In genomic region chr17:9995321-9995720, GRCm38 (mm10) we compare ENCODE assay signal across 20 mouse cellular contexts.
DNase-seq lines count a peak whose midpoint lies in the region; ATAC-seq and TF ChIP-seq lines count a peak whose summit lies in the region.
"Had no signal": no experiment of that assay in that cellular context is flagged by ENCODE, and none has a peak within 500 bp of the region (broad histone marks: within the 10 kb centered on the region; RNA-seq: fewer than 3 reads in every experiment).

No protein-coding gene starts in this region.

- H3K27me3 ChIP-seq in hindbrain, embryonic 13.5 days = 0 out of 2 replicates have a peak, but pooled peaks cover 3% of the 10 kb centered on the region
- H3K27me3 ChIP-seq in hindbrain, embryonic 14.5 days (ENCODE audit: control insufficient read depth, insufficient read depth, low read length) = no peaks in the 10 kb centered on the region
- H3K27me3 ChIP-seq in cerebellum, adult 2 months (ENCODE audit: control insufficient read depth, insufficient read depth, low read length) = no peaks in the 10 kb centered on the region
- H3K27me3 ChIP-seq: embryonic facial prominence, embryonic 13.5 days; forebrain, embryonic 12.5 days had no signal

- no peak for TF ChIP-seq CTCF in cerebellum, adult 2 months (IDR thresholded peaks at IDR 0.05; ENCODE audit: borderline replicate concordance, insufficient read depth, low read depth, low read length)

- no peaks in the 10 kb centered on the region for H3K4me1 ChIP-seq in hindbrain, embryonic 13.5 days (replicated peaks)
- no peaks in the 10 kb centered on the region for H3K4me1 ChIP-seq in hindbrain, embryonic 14.5 days (replicated peaks; ENCODE audit: control insufficient read depth, insufficient read depth, low read length)
- H3K4me1 ChIP-seq in cerebellum, adult 2 months (ENCODE audit: control insufficient read depth, insufficient read depth, low read length) = no peaks in the 10 kb centered on the region
- H3K4me1 ChIP-seq: embryonic facial prominence, embryonic 13.5 days; forebrain, embryonic 12.5 days had no signal

- H3K36me3 ChIP-seq in hindbrain, embryonic 13.5 days = no peaks in the 10 kb centered on the region
- H3K36me3 ChIP-seq in hindbrain, embryonic 14.5 days (replicated peaks; ENCODE audit: control insufficient read depth, insufficient read depth) = no peaks in the 10 kb centered on the region
- H3K36me3 ChIP-seq: embryonic facial prominence, embryonic 13.5 days; forebrain, embryonic 12.5 days had no signal

- TF ChIP-seq POLR2A in cerebellum, adult 2 months (IDR thresholded peaks at IDR 0.05; ENCODE audit: borderline replicate concordance, insufficient read depth, low read length) = no peak

- ATAC-seq in hindbrain, embryonic 13.5 days (ENCODE audit: low FRiP score) = no peak
- no peak for ATAC-seq in hindbrain, embryonic 14.5 days (ENCODE audit: low FRiP score)
- ATAC-seq: hindbrain, embryonic 16.5 days; inflammation-experienced regulatory T-cells, adult 6 months; intestine, postnatal 0 days had no signal

- DNase-seq in hindbrain, embryonic 14.5 days (ENCODE audit: low spot score) = no peak
- peak; percentile 62 for DNase-seq in retina, postnatal 1 day
- DNase-seq in retina, embryonic 14.5 days (ENCODE audit: low spot score) = no peak
- peak; percentile 40 for DNase-seq in adrenal gland, postnatal 10 days
- DNase-seq in brain, adult 2 months (ENCODE audit: low read depth, low spot score) = peak; percentile 16
- DNase-seq in cerebellum, adult 2 months = no peak
- no peak for DNase-seq in left cerebral cortex, postnatal 4 days
- DNase-seq: cerebellum, adult 11 months; cerebellum, adult 9-10 months; cerebellum, postnatal 36 days; gastrocnemius, adult 2 months; gastrocnemius, postnatal 25 days; heart, postnatal 10 days; heart, postnatal 4 days had no signal

- H3K4me2 ChIP-seq in hindbrain, embryonic 13.5 days = no peak overlapping the region
- H3K4me2 ChIP-seq in hindbrain, embryonic 14.5 days (replicated peaks) = no peak overlapping the region
- H3K4me2 ChIP-seq: embryonic facial prominence, embryonic 13.5 days; forebrain, embryonic 12.5 days had no signal

- H3K27ac ChIP-seq in hindbrain, embryonic 13.5 days = peak overlapping the region; percentile 15; the same call in 1 of the 2 replicates
- no peak overlapping the region for H3K27ac ChIP-seq in hindbrain, embryonic 14.5 days
- no peak overlapping the region for H3K27ac ChIP-seq in cerebellum, adult 2 months (ENCODE audit: insufficient read depth, low read length)
- H3K27ac ChIP-seq: embryonic facial prominence, embryonic 13.5 days; forebrain, embryonic 12.5 days; gastrocnemius, adult 2 months had no signal

- no peaks in the 10 kb centered on the region for H3K9me3 ChIP-seq in hindbrain, embryonic 13.5 days
- no peaks in the 10 kb centered on the region for H3K9me3 ChIP-seq in hindbrain, embryonic 14.5 days (ENCODE audit: control insufficient read depth, low read length)
- H3K9me3 ChIP-seq: embryonic facial prominence, embryonic 13.5 days; forebrain, embryonic 12.5 days had no signal

- H3K9ac ChIP-seq in hindbrain, embryonic 13.5 days = no peak overlapping the region
- no peak overlapping the region for H3K9ac ChIP-seq in hindbrain, embryonic 14.5 days
- H3K9ac ChIP-seq: embryonic facial prominence, embryonic 13.5 days; forebrain, embryonic 12.5 days had no signal

- 55% methylated on average over 5 of the region's 5 CpGs for WGBS in hindbrain, embryonic 13.5 days
- WGBS in hindbrain, embryonic 14.5 days = 60% methylated on average over 5 of the region's 5 CpGs
- WGBS in cerebellum, adult 2 months = 44% methylated on average over 5 of the region's 5 CpGs

- intact Hi-C loops in left cerebral cortex, postnatal 4 days (cut with DNase I) = no loop called here

- no peak overlapping the region for H3K4me3 ChIP-seq in hindbrain, embryonic 13.5 days
- H3K4me3 ChIP-seq in hindbrain, embryonic 14.5 days (replicated peaks; ENCODE audit: low read length) = no peak overlapping the region
- H3K4me3 ChIP-seq in cerebellum, adult 2 months (replicated peaks; ENCODE audit: insufficient read depth, low read depth, low read length) = no peak overlapping the region
- H3K4me3 ChIP-seq: embryonic facial prominence, embryonic 13.5 days; forebrain, embryonic 12.5 days; gastrocnemius, adult 2 months had no signal

Comparison
In these comparisons a context has a peak if more than half of its experiments do, and no peak if none do; other contexts are left out.
1. DNase-seq: peak in retina, postnatal 1 day (single experiment), adrenal gland, postnatal 10 days (single experiment) and brain, adult 2 months (single experiment); none in hindbrain, embryonic 14.5 days (single experiment), retina, embryonic 14.5 days (single experiment), cerebellum, adult 2 months (0 of 2) and left cerebral cortex, postnatal 4 days (single experiment).